Mouse (Mus musculus): ENCODE measurements around the gene Tmigd3. TPM values are rescaled to one million over a fixed set of nuclear protein-coding genes. Genes with fewer than 3 reads are reported as not detected.

The Tmigd3 gene
- total and polyA plus RNA-seq, 3 experiments: 0.27 to 0.36 TPM; not detected in 1

DNA sequence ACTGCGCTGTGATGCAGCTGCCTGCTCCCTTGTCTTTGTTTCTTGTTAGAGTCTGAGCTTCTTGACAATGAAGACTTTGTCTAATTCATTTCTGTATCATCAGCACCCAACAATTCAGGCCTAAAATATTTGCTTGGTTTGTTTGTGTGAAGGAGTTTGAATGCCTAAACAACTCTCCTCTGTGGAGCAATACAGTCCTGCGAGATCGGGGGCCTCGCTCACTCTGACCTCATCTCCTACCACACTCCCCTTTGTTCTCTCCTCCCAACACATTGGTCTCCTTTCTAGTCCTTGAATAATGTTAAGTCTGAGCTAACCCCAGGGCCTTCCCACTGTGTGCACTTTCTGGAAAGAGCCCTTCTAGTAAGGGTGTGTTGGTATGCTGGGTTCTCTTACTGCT, 15.9 kb upstream of the Tmigd3 start:
- no peaks in the 10 kb centered on the region for H3K36me3 ChIP-seq (ENCODE audit: control insufficient read depth in 1 of 2, insufficient read depth in 2 of 2, low read length in 2 of 2)
- no peak overlapping the region for H3K9ac ChIP-seq (ENCODE audit: control insufficient read depth, low read depth, low read length, poor library complexity, severe bottlenecking)
- no peak overlapping the region for H3K27ac ChIP-seq (ENCODE audit: control insufficient read depth, low read depth, low read length)
- no peak overlapping the region for H3K4me3 ChIP-seq (ENCODE audit: control insufficient read depth in 1 of 2, insufficient read depth in 1 of 2, low read depth in 2 of 2, low read length in 2 of 2)
- H3K4me1 ChIP-seq (ENCODE audit: control insufficient read depth in 1 of 2, insufficient read depth in 2 of 2, low read length in 2 of 2): no peaks in the 10 kb centered on the region; a peak in 1 of 4 replicates
- no peak for DNase-seq (ENCODE audit: low read depth, low spot score)
- H3K79me2 ChIP-seq (ENCODE audit: control insufficient read depth, insufficient read depth, low read length, poor library complexity): no peaks in the 10 kb centered on the region
- TF ChIP-seq CHD1 (IDR thresholded peaks at IDR 0.05; ENCODE audit: low read depth, low read length) (no peak), POLR2AphosphoS2 (IDR thresholded peaks at IDR 0.05; ENCODE audit: low read length) (no peak), HCFC1 (IDR thresholded peaks at IDR 0.05; ENCODE audit: low read depth, low read length) (no peak), ZC3H11A (IDR thresholded peaks at IDR 0.05; ENCODE audit: low read depth, low read length) (no peak), ELF1 (IDR thresholded peaks at IDR 0.05; ENCODE audit: low read depth, low read length) (no peak), MAFK (IDR thresholded peaks at IDR 0.05; ENCODE audit: borderline replicate concordance, low read depth, low read length) (no peak), ZNF384 (IDR thresholded peaks at IDR 0.05; ENCODE audit: low read depth, low read length) (no peak)
- no peaks in the 10 kb centered on the region for H3K9me3 ChIP-seq (replicated peaks; ENCODE audit: insufficient read depth, low read length)
- peaks cover 7 to 9% of the 10 kb centered on the region in 2 experiments for H3K27me3 ChIP-seq (ENCODE audit: control insufficient read depth in 1 of 2, insufficient read depth in 2 of 2, low read length in 2 of 2)

DNA sequence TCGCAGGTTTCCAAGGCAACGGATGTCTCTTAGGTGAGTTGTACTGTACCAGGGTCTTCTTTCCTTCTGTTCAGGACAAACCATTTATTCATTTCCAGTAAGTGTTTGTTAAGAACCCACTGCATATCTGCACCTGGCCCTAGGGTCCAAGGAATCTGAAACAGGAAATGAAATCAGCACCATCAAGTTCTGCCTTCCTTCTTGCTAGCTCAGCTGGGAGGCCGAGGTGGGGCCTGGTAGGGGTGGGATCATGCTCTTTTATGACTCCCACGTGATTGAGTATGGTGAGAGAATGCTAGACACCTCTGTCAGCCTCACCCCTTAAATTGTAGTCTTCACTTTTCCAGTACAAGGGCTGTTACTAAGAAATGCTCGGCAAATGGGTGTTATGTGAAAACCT, 13.2 kb upstream of the Tmigd3 start:
- DNase-seq (ENCODE audit: low read depth, low spot score): no peak
- no peaks in the 10 kb centered on the region for H3K79me2 ChIP-seq (ENCODE audit: control insufficient read depth, insufficient read depth, low read length, poor library complexity)
- H3K9me3 ChIP-seq (replicated peaks; ENCODE audit: insufficient read depth, low read length): no peaks in the 10 kb centered on the region
- H3K9ac ChIP-seq (ENCODE audit: control insufficient read depth, low read depth, low read length, poor library complexity, severe bottlenecking): no peak overlapping the region
- peaks cover 8 to 9% of the 10 kb centered on the region in 2 experiments for H3K27me3 ChIP-seq (ENCODE audit: control insufficient read depth in 1 of 2, insufficient read depth in 2 of 2, low read length in 2 of 2)
- H3K4me1 ChIP-seq (ENCODE audit: control insufficient read depth in 1 of 2, insufficient read depth in 2 of 2, low read length in 2 of 2): no peaks in the 10 kb centered on the region; a peak in 1 of 4 replicates
- no peak overlapping the region for H3K27ac ChIP-seq (ENCODE audit: control insufficient read depth, low read depth, low read length)
- H3K36me3 ChIP-seq (ENCODE audit: control insufficient read depth in 1 of 2, insufficient read depth in 2 of 2, low read length in 2 of 2): no peaks in the 10 kb centered on the region
- H3K4me3 ChIP-seq (ENCODE audit: control insufficient read depth in 1 of 2, insufficient read depth in 1 of 2, low read depth in 2 of 2, low read length in 2 of 2): no peak overlapping the region
- TF ChIP-seq E2F4 (IDR thresholded peaks at IDR 0.05; ENCODE audit: borderline replicate concordance, low read depth, low read length): no peak
- TF ChIP-seq EP300 (IDR thresholded peaks at IDR 0.05; ENCODE audit: low read depth in 1 of 2, low read length in 2 of 2): no peak
- TF ChIP-seq USF2 (IDR thresholded peaks at IDR 0.05; ENCODE audit: borderline replicate concordance in 1 of 2, insufficient read depth in 1 of 2, low read depth in 1 of 2, low read length in 2 of 2): no peak
- no peak for TF ChIP-seq BHLHE40 (IDR thresholded peaks at IDR 0.05; ENCODE audit: borderline replicate concordance, low read depth, low read length)
- TF ChIP-seq ZC3H11A (IDR thresholded peaks at IDR 0.05; ENCODE audit: low read depth, low read length): no peak
- no peak for TF ChIP-seq MAZ (IDR thresholded peaks at IDR 0.05; ENCODE audit: low read depth, low read length)
- TF ChIP-seq NELFE (IDR thresholded peaks at IDR 0.05; ENCODE audit: low read depth, low read length): no peak
- no peak for TF ChIP-seq SMC3 (IDR thresholded peaks at IDR 0.05; ENCODE audit: low read depth, low read length)
- TF ChIP-seq POLR2AphosphoS2 (IDR thresholded peaks at IDR 0.05; ENCODE audit: low read length): no peak
- no peak for TF ChIP-seq USF1 (IDR thresholded peaks at IDR 0.05; ENCODE audit: low read depth, low read length)
- TF ChIP-seq CHD1 (IDR thresholded peaks at IDR 0.05; ENCODE audit: low read depth, low read length): no peak
- no peak for TF ChIP-seq MAFK (IDR thresholded peaks at IDR 0.05; ENCODE audit: borderline replicate concordance, low read depth, low read length)
- TF ChIP-seq ZNF384 (IDR thresholded peaks at IDR 0.05; ENCODE audit: low read depth, low read length): no peak
- TF ChIP-seq SIN3A (IDR thresholded peaks at IDR 0.05; ENCODE audit: low read length): no peak
- no peak for TF ChIP-seq TCF12 (IDR thresholded peaks at IDR 0.05; ENCODE audit: low read depth, low read length)
